Mouse (Mus musculus) testis, postnatal 14 days (tissue): ENCODE data around the gene Apex2.

Experiments
- DNase-seq: peaks from one replicate; pipeline ENCODE4 v3.0.0; 2021; ENCODE audit warnings: low spot score

The Apex2 gene

DNA sequence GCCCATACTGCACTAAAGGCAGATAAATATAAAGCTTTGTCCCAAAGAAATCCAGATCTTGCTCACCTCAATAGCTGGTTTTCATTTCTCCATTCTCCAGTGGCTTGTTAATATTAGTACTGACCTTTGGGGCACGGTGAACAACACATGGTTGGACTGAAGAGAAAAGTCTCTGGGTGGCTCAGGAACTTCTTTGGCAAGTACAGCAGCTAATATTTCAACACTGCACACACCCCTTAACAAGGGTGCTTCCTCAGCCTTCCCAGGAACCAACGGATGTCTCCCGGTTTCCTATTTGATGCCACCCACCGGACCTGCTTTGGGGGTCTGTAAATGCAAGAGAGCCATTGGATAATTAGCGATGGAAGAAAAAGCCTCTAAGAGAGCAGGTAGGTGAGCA is at the start of gene Apex2:
Gene Apex2 (minus strand): TSS at position 173 of the 400 bp plus-strand sequence.
- DNase-seq = no peak

DNA sequence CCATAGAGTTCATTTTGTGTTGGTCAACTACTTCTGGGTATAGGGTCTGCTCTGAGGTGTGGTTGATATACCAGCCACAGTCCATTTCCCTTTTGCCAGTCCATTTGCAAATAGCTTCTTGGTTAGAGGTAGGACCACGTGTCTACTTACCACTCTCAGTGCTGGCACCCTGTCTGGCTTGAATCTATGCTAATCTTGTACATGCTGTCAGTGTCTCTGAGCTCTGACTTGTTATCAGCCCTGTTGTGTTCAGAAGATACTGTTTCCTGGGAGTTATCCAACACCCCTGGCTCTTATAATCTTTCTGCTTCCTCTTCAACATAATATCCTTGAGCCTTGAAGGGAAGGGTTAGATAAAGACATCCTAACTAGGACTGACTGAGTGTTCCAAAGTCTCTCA is 46.8 kb upstream of the Apex2 start:
- DNase-seq = no peak

DNA sequence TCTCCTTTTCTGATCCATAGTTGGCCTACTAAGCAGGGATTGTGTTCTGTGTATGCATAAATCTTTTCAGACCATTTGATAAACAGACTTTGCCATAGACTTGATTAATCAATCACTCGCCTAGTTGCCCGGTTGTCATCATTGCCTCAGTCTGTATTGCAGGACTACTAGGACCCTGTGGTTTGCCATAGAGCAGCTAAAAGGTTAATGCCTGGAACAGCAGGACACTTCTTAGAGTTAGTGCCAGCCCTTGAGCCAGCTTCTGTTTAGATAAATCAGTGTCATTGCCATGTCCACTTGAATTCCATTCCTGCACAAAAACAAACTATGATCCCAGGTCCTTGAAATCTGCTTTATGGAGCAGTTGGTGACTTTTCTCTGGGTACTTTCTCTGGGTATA is 9.2 kb upstream of the Apex2 start:
- DNase-seq = no peak

DNA sequence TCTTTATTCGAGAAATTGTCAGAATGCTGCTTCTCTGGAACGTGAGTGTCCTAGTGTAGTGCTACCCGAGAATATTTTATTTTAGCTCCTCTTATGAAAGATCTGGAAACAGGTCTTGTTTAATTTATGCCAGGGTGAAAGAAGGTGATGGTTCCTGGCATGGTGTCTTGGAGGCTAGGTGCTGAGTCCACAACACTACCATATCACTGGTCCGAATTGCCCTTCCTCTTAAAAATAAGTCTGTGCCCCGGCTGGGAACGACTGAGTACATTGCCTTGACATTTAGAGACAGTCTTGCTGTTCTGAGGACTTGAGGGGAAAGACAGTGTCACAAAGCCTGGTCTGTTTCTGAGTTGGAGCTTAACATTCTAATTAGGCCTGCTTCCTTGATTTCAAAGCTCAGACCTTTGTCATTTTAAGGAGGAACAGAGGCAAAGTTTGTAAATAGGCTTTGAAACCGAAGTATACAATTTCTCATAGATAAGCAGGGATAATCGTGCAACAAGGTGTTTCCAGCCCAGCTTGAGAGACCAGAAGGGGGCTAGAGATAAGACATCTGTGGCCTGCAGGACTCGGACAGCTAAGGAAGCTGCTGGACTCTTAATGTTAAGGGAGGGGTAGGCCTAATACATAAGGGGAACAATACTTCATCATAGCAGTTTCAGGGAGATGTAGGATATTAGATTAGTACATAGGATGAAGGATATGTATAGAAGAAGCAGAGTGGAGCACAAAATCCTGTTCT is 5.5 kb upstream of the Apex2 start:
- no peak for DNase-seq

DNA sequence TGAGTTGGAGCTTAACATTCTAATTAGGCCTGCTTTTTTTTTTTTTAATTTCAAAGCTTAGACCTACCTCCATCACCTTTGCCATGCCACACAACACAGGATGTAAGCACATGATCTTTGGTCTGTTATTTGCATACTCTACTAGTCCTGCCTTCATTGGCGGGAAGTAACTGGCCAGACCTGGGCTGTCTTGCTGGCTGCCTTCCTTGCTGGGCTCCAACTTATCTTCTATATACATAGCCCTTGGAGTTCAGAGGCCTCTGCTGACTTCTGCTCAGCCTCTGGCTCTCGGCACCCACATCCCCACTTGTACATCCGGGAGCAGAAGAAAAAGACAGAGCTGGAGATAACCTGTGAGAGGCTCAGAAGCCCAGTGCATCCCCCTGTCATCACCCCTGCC is 4.5 kb upstream of the Apex2 start:
- DNase-seq = no peak

DNA sequence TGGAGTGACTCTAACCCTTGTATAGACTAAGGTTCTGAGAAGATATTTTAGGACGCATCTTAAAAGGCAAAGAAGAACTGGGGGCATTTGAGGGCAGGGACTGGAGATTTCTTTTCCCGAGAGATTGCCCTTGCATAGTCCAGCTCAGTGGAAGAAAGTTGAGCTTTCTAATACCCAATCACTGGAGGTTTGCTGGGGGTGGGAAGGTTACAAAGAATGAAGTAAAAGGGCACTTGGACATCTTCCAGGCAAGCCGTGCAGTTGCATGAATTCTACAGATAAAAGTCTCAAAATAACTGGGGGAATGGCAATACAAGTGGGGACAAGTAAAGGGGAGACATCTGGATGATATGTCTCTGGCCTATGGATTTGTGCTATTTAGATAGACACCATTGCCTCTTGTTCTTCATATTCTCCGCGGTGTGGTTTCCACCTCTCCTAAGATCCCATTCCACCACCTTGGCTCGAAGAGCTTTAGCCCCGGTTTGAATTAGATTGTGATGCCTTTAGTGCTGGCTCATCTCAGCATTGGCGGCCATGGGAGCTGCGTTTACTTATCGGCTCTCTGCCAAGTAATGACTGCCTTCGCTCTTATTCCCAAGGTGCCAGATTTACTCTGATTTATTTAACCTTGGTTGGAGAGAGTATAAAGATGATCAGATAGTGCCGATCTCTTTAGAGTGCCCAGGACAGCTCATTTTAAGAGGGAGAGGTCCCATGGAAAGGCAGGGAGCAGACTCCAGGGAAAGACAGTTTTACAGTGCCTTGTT is 3.8 kb upstream of the Apex2 start:
- DNase-seq = no peak

DNA sequence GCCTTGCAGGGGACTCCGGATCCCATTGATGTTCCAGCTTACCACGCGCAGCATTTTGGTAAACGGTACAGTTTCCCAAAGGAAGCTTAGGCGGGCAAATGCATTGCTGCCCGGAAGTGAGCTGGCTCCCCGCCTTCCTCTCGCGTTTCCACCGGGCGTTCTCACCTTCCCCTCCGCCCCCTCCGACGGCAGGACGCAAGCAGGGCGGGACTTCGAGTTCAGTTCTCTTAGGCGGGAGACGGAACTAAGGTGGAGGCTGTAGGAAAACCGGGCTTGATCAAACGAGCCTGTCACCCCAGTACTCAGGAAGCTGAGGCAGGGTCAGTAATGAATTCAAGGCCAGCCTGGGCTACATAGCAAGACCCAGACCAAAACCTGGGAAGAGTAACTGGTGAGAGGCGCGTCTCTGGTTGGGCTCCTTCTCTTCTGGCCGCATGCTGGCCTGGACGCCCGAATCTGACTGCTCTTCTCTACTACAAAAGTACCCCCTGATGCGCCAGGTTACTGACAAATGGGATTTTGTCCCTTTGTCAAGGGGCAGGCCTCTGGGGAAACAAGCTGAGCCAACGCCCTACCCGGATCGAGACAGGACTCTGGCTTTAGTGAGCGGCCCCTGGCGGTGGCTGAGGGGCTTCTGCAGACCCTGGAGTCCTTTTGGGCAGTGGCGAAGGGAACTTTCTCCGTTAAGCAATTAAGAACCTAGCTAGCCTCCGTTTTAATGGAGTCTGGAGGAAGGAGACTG is 1.5 kb downstream of the Apex2 start, which contains the start of gene Pfkfb1:
Gene Pfkfb1 (plus strand): TSS at position 207 of the 742 bp plus-strand sequence.
- peak; percentile 79 for DNase-seq

DNA sequence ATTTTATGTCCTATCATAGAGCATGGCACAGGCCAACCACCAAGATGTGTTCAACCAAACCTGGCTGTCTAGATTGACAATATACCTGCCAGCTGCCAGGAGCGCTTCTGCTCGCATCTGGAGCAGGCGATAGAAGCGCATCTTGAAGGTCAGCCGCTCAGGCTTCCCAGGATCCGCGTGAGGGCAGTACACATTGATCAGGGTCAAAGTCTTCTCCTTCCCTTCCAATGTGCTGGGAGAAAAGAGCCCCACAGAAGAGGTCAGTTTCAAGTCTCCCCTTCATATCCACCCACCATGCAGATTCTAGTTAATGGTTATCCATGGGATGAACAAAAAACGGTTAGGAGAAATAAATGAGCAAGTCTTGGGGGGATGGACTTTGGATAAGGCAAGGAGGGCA is 4.6 kb downstream of the Apex2 start:
- DNase-seq = no peak

DNA sequence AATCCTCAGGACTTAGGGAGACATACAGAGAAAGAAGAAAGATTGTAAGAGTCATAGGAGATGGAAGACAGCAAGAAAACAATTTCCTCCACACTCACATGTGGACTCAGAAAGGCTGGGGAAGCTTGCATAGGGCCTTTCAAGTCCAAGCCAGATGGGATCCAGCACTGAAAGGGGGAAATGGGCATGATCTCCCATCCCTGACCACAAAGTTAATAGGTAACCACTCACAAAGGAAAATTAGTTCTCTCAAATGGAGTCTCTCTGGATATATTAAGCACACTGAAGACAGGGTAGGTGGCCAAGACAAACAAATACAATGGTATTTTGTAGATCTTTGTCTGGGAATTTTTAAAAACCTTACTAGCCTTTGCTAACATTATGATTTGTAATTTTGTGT is 7.7 kb downstream of the Apex2 start:
- DNase-seq = no peak

DNA sequence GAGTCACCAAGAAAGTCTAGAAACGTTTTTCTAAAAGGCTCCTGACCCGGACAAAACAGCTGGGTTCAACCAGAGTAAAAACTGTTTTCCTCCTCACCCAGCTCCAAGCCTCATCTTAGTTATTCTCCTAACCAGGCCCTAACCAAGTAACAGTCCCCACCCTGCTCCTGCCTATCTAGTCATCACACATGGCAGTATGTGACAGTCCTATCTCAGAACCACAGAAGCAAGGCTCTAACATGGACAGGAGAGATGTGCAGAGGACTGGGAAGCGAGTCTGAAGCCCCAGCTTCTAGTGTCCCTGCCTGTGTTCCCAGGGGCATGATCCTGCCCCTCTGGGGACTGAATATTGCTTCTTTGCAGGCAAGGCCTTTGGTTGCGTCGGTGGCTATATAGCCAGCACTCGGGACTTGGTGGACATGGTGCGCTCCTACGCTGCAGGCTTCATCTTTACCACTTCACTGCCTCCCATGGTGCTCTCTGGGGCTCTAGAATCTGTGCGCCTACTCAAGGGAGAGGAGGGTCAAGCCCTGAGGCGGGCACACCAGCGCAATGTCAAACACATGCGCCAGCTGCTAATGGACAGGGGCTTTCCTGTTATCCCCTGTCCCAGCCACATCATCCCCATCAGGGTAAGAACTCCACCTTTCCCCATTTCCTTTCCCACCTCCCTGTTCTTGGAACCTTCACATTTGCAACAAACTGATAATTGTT is 24.9 kb downstream of the Apex2 start:
- DNase-seq = no peak

DNA sequence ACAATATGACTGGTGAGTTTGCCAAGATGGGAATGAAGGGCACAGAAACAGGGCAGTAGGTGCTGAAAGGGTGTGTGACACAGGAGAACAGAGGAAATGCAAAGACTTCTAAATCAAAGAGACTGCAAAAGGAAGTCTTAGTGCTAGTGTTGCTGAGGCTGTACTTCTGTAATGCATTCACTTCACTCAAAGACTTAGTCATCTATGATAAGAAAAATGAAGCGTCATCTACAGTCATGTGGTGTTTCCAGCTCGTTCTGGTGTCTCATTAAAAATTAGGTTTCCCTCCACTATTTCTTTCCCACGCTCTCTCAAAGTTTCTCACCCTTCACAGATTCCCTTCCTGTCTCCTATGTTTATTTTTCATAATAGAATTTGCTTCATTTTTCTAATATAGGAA is 35.6 kb downstream of the Apex2 start:
- DNase-seq = no peak

DNA sequence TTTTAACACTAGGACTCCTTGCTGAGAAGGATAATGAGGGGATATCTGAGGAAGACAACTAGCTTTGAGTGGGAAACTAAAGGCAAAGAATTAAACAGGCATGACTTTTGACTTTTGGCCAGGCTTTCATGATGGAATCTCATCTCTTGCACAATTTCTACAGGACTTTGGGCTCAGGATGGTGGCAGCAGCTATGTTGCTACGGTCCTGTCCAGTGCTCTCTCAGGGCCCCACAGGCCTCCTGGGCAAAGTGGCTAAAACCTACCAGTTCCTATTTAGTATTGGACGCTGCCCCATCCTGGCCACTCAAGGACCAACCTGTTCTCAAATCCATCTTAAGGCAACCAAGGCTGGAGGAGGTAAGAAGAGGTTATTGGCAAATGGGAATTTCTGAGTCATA is 37.7 kb downstream of the Apex2 start:
- no peak for DNase-seq

DNA sequence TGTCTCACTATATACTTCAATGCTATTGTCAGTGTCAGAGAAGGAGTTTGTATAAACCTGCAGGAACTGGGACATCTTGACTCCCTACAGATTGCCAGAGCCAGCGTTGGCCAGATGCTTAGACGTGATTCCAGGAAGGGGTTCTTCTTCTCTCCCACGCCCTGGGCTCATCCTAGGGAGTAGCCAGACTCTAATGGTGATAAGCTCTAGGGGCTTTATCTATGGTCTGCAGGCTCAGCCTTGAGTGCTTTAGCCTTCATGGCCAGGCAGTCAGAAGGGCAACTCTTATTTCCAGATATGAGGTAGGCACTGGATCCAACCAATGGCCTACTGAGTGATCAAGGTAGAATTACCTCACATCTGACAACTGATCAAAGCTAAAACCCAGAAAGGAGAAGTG is 40.0 kb downstream of the Apex2 start:
- peak; percentile 19 for DNase-seq

DNA sequence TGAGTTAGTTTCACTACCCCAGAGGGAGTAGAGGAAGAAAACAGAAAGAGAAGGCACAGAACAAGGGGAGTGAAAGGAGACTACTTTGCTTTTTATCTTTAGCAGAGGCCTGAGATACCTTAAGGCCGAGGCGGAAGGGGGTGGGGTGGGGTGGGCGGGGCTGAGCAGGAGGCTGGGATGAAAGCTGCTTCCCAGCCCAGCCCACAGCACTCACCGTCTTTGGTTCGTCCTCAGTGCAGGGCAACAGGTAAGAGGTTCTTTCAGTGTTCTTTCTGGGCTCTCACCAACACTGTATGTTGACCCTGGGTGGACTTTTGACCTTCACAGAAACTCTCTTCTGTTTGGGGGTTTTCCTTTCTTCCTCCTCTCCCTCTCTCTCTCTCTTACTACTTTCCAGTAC is 42.4 kb downstream of the Apex2 start, which contains the start of gene Alas2:
Gene Alas2 (plus strand): TSS at position 137 of the 400 bp plus-strand sequence.
- no peak for DNase-seq

DNA sequence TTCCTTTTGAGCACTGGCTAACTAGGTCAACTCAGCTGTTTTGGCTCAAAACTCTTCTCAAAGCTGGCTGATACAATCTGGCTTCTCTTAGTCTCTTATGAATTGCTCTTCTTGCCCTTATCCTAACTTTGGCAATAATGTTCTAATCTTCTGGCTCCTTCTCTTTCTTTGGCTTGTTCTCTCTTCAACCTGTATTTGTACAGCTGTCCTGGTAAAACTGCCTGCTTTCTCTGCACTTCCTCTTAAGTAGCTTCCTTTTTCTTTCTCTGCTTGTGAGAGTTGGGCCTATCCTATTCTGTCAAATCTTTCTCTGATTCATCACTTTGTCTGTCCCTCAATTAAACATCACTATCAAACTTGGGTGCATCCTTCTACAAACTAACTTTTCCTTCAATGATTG is 48.0 kb downstream of the Apex2 start:
- DNase-seq = no peak

DNA sequence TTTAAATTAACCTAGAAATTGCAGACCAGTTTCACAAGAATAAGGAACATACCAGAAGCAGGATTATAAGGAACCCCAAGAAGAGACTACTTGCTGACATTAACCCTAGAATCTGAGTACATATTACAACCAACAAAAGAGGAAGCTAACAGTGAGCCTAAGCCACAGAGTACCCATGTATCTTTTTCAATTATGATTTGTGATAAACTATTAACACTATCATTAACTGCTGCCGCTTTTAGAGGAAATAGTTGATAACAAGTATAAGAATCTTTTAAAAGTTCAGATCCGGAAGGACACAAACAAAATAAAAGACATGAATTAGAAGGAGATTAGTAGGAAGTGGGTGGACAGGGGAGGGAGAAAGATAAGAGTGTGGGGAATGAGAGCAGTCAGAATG is 49.6 kb downstream of the Apex2 start:
- DNase-seq = no peak

DNA sequence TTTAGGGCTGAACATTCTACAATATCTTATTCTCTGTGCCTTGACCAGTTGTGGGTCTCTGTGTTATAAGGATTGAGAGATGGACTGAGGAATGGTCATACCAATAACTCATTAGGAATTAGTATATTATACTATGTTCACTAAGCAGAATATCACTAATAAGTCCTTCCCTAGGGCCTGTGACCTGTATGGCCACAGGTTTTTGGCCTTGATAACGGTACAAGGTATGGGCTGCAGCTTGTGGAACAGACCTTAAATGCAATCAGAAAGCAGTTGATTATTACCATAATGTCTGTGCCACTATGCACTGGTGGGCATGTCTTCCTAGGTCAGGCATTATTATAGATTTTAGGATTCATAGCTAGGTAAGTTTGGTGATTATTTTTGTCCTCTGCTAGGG is 73.2 kb downstream of the Apex2 start:
- DNase-seq = no peak

DNA sequence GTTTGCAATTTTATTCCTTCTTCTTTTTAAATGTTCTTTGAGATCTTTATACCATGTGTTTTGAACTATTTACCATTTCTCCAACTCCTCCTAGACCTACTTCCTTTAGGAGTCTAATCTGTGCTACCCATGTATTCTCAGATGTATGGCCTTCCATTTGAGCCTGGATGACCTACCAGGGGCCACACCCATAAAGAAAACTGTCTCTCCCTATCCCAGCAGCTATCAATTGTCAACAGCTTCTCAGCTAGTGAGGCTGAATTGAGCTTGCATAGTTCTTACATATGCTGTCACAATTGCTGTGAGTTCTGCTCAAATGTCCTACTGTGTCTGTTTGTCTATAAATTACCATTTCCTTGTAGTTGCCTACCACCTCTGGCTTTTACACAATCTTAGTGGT is 73.7 kb downstream of the Apex2 start:
- DNase-seq = no peak

DNA sequence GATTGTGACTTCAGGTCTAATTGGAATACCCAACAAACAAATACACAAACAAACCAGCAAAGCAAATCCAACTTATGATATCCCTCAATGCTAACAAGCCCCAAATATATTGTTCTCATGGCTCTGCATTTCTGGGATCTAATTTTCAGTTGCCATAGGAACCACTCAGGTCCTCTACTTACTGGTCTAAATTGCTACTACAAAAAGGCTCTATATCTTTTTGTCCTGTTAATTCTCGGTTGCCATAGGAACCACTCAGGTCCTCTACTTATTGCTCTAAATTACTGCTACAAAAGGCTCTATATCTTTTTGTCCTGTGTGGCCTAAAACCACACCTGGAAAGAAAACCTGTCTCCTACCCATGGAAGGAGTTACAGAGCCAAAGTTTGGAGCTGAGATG is 75.5 kb downstream of the Apex2 start:
- DNase-seq = no peak

DNA sequence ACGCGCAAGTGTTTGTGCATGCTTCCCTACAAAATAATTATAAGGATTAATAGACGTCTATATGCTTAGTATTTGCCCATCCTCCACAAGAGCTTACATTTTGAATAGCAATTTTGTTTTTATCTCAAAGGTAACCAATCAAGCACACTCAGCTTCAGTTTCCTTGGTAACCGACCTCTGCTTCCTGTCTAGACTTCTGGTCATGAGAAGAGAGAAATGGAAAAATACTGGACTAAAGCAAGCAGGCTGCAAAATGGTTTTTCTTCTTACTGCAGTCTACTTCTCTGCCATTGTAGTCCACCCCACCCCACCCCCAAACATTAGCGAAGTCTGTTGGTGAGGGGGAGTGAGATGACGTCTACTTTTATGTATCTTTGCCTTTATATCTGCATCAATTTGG is 78.4 kb downstream of the Apex2 start:
- DNase-seq = no peak

DNA sequence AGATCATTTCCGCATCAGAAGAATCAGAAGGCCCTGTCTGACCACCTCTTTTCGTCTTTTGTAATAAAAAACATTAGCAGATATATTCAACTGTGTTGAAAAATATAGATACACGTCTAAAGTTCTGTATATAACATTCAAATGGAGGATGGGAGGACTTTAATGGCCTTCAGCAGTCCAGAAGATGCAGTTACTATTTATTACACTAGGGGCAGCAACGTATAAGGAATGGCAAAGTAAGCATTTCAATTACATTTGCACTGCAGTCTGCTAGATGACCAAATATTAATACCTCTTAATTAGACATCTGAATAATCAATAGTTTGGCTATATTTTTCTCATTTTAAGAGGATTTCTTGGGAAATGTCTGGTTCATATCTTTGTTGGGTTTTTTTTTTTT is 79.0 kb downstream of the Apex2 start:
- DNase-seq = no peak

DNA sequence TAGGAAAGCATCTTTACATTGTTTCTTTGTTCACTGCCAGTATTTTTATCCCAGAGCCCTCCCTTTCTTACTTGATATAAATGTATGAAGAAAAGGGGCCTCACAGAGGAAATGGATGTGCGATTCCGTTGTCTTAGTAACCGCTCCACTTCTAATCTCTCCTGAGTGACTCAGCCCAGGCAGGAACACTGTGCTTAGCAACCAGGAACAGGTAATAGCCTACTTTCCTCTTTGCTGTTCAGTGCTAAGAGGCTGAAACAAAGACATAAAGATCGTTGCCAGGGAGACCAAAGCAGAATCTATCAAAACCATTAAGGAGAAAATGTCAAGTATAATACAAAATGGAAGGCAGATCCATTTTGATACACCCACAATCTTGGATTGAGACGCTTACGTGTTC is 81.0 kb downstream of the Apex2 start:
- no peak for DNase-seq
